Mouse (Mus musculus) ES-E14 (cell line): ENCODE measurements around the gene Fam219b.

Experiments used
- CHD2 ChIP-seq: IDR thresholded peaks from 2 replicates; pipeline ENCODE4 v1.6.1; 2014; ENCODE audit warnings: mild to moderate bottlenecking, low read depth, low read length, inconsistent platforms
- HCFC1 ChIP-seq: IDR thresholded peaks from 2 replicates; pipeline ENCODE4 v1.6.1; 2012; ENCODE audit warnings: low read length, inconsistent platforms, borderline replicate concordance; ENCODE audit not compliant: insufficient read depth
- ZC3H11A ChIP-seq: IDR thresholded peaks from 2 replicates; pipeline ENCODE4 v1.6.1; 2012; ENCODE audit warnings: low read depth, mild to moderate bottlenecking, inconsistent platforms, low read length, borderline replicate concordance

- no peak for TF ChIP-seq HCFC1
- TF ChIP-seq ZC3H11A = no peak
- no peak for TF ChIP-seq CHD2
Observed at GRCm38 (mm10) chr9:57494970-57495369, 42.4 kb upstream of the Fam219b start.
